Mouse (Mus musculus): ENCODE results near the gene Tbc1d2. TPM values are rescaled to one million over a fixed set of nuclear protein-coding genes. Genes with fewer than 3 reads are reported as not detected.

Gene Tbc1d2
- polyA plus RNA-seq, 1 experiment, result 6.8 TPM

GRCm38 (mm10) chr4:46632465-46632864, 17.5 kb downstream of the Tbc1d2 start:
- peaks cover 13% of the 10 kb centered on the region for H3K4me1 ChIP-seq (ENCODE audit: control insufficient read depth, insufficient read depth, insufficient read length, low read length)
- TF ChIP-seq POLR2A (IDR thresholded peaks at IDR 0.05; ENCODE audit: low read depth, low read length), result no peak
- no peak for TF ChIP-seq CTCF (IDR thresholded peaks at IDR 0.05; ENCODE audit: extremely low read depth, insufficient read length, insufficient replicate concordance, low read depth, low read length)
- no peaks in the 10 kb centered on the region for H3K27me3 ChIP-seq (ENCODE audit: control insufficient read depth, insufficient read depth, low read length)
- no peak overlapping the region for H3K27ac ChIP-seq (ENCODE audit: insufficient read depth, low read depth, low read length)
- no peaks in the 10 kb centered on the region; the same call in 1 of the 2 replicates for H3K36me3 ChIP-seq (ENCODE audit: control insufficient read depth, insufficient read depth, low read length)
- 68% methylated on average over 2 of the region's 2 CpGs for WGBS
- no peak overlapping the region for H3K4me3 ChIP-seq (ENCODE audit: low read depth, low read length)

GRCm38 (mm10) chr4:46630390-46630789, 19.6 kb downstream of the Tbc1d2 start:
- no peak overlapping the region for H3K27ac ChIP-seq (ENCODE audit: insufficient read depth, low read depth, low read length)
- TF ChIP-seq CTCF (IDR thresholded peaks at IDR 0.05; ENCODE audit: extremely low read depth, insufficient read length, insufficient replicate concordance, low read depth, low read length) (no peak), POLR2A (IDR thresholded peaks at IDR 0.05; ENCODE audit: low read depth, low read length) (no peak)
- WGBS, result 56% methylated on average over 9 of the region's 9 CpGs
- H3K36me3 ChIP-seq (ENCODE audit: control insufficient read depth, insufficient read depth, low read length), result no peaks in the 10 kb centered on the region; the same call in 1 of the 2 replicates
- H3K4me1 ChIP-seq (ENCODE audit: control insufficient read depth, insufficient read depth, insufficient read length, low read length), result peaks cover 13% of the 10 kb centered on the region
- H3K27me3 ChIP-seq (ENCODE audit: control insufficient read depth, insufficient read depth, low read length), result no peaks in the 10 kb centered on the region
- no peak overlapping the region for H3K4me3 ChIP-seq (ENCODE audit: low read depth, low read length)

- no peak overlapping the region for H3K27ac ChIP-seq (ENCODE audit: insufficient read depth, low read depth, low read length)
- no peak overlapping the region for H3K4me3 ChIP-seq (ENCODE audit: low read depth, low read length)
- no peaks in the 10 kb centered on the region; the same call in 1 of the 2 replicates for H3K36me3 ChIP-seq (ENCODE audit: control insufficient read depth, insufficient read depth, low read length)
- TF ChIP-seq CTCF (IDR thresholded peaks at IDR 0.05; ENCODE audit: extremely low read depth, insufficient read length, insufficient replicate concordance, low read depth, low read length), result no peak
- no peak for TF ChIP-seq POLR2A (IDR thresholded peaks at IDR 0.05; ENCODE audit: low read depth, low read length)
- H3K4me1 ChIP-seq (ENCODE audit: control insufficient read depth, insufficient read depth, insufficient read length, low read length), result peaks cover 13% of the 10 kb centered on the region
- 37% methylated on average over 9 of the region's 9 CpGs for WGBS
- H3K27me3 ChIP-seq (ENCODE audit: control insufficient read depth, insufficient read depth, low read length), result no peaks in the 10 kb centered on the region
These were observed 21.1 kb downstream of the Tbc1d2 start for GRCm38 (mm10) chr4:46628873-46629272.

- Histone ChIP-seq H3K36me3 (ENCODE audit: control insufficient read depth, insufficient read depth, low read length) (no peaks in the 10 kb centered on the region; the same call in 1 of the 2 replicates), H3K27me3 (ENCODE audit: control insufficient read depth, insufficient read depth, low read length) (no peaks in the 10 kb centered on the region), H3K27ac (ENCODE audit: insufficient read depth, low read depth, low read length) (no peak overlapping the region), H3K4me3 (ENCODE audit: low read depth, low read length) (no peak overlapping the region), H3K4me1 (ENCODE audit: control insufficient read depth, insufficient read depth, insufficient read length, low read length) (peaks cover 11% of the 10 kb centered on the region)
- no peak for TF ChIP-seq CTCF (IDR thresholded peaks at IDR 0.05; ENCODE audit: extremely low read depth, insufficient read length, insufficient replicate concordance, low read depth, low read length)
- TF ChIP-seq POLR2A (IDR thresholded peaks at IDR 0.05; ENCODE audit: low read depth, low read length), result no peak
- WGBS, result 81% methylated on average over 11 of the region's 11 CpGs
These were observed 21.9 kb downstream of the Tbc1d2 start for GRCm38 (mm10) chr4:46628081-46628480.

- H3K27ac ChIP-seq (ENCODE audit: insufficient read depth, low read depth, low read length), result no peak overlapping the region
- H3K36me3 ChIP-seq (ENCODE audit: control insufficient read depth, insufficient read depth, low read length), result no peaks in the 10 kb centered on the region; the same call in 1 of the 2 replicates
- TF ChIP-seq POLR2A (IDR thresholded peaks at IDR 0.05; ENCODE audit: low read depth, low read length), result no peak
- TF ChIP-seq CTCF (IDR thresholded peaks at IDR 0.05; ENCODE audit: extremely low read depth, insufficient read length, insufficient replicate concordance, low read depth, low read length), result no peak
- WGBS, result 54% methylated on average over 10 of the region's 10 CpGs
- no peak overlapping the region for H3K4me3 ChIP-seq (ENCODE audit: low read depth, low read length)
- peaks cover 15% of the 10 kb centered on the region for H3K4me1 ChIP-seq (ENCODE audit: control insufficient read depth, insufficient read depth, insufficient read length, low read length)
- no peaks in the 10 kb centered on the region for H3K27me3 ChIP-seq (ENCODE audit: control insufficient read depth, insufficient read depth, low read length)
These were observed 24.9 kb downstream of the Tbc1d2 start for GRCm38 (mm10) chr4:46625101-46625500.

- Histone ChIP-seq H3K27me3 (ENCODE audit: control insufficient read depth, insufficient read depth, low read length) (no peaks in the 10 kb centered on the region), H3K27ac (ENCODE audit: insufficient read depth, low read depth, low read length) (no peak overlapping the region), H3K4me1 (ENCODE audit: control insufficient read depth, insufficient read depth, insufficient read length, low read length) (peaks cover 5% of the 10 kb centered on the region; the same call in 1 of the 2 replicates), H3K36me3 (ENCODE audit: control insufficient read depth, insufficient read depth, low read length) (no peaks in the 10 kb centered on the region), H3K4me3 (ENCODE audit: low read depth, low read length) (no peak overlapping the region)
- WGBS, result 63% methylated on average over 5 of the region's 5 CpGs
- no peak for TF ChIP-seq CTCF (IDR thresholded peaks at IDR 0.05; ENCODE audit: extremely low read depth, insufficient read length, insufficient replicate concordance, low read depth, low read length)
- TF ChIP-seq POLR2A (IDR thresholded peaks at IDR 0.05; ENCODE audit: low read depth, low read length), result no peak
These were observed 27.0 kb downstream of the Tbc1d2 start for GRCm38 (mm10) chr4:46623007-46623406.

- H3K4me3 ChIP-seq (ENCODE audit: low read depth, low read length), result no peak overlapping the region
- TF ChIP-seq CTCF (IDR thresholded peaks at IDR 0.05; ENCODE audit: extremely low read depth, insufficient read length, insufficient replicate concordance, low read depth, low read length), result no peak
- TF ChIP-seq POLR2A (IDR thresholded peaks at IDR 0.05; ENCODE audit: low read depth, low read length), result no peak
- H3K36me3 ChIP-seq (ENCODE audit: control insufficient read depth, insufficient read depth, low read length), result no peaks in the 10 kb centered on the region
- no peaks in the 10 kb centered on the region for H3K27me3 ChIP-seq (ENCODE audit: control insufficient read depth, insufficient read depth, low read length)
- no peak overlapping the region for H3K27ac ChIP-seq (ENCODE audit: insufficient read depth, low read depth, low read length)
- 85% methylated on average over 8 of the region's 8 CpGs for WGBS
- H3K4me1 ChIP-seq (ENCODE audit: control insufficient read depth, insufficient read depth, insufficient read length, low read length), result peaks cover 5% of the 10 kb centered on the region; the same call in 1 of the 2 replicates
These were observed 29.1 kb downstream of the Tbc1d2 start for GRCm38 (mm10) chr4:46620946-46621345.
